Mouse (Mus musculus): ENCODE data around the gene Ccdc188.

- TF ChIP-seq TAL1 (IDR thresholded peaks at IDR 0.05; ENCODE audit: low read length) = no peak
- no peak for TF ChIP-seq GATA1 (IDR thresholded peaks at IDR 0.05; ENCODE audit: low read length)
Measured at GRCm38 (mm10) chr16:18234671-18235388, 17.2 kb downstream of the Ccdc188 start, which contains the start of gene Zdhhc8.

Measured in erythroblast, embryonic 14.5 days (primary cell).